ENCODE assay signal across 10 mouse cellular contexts in the genomic region with DNA sequence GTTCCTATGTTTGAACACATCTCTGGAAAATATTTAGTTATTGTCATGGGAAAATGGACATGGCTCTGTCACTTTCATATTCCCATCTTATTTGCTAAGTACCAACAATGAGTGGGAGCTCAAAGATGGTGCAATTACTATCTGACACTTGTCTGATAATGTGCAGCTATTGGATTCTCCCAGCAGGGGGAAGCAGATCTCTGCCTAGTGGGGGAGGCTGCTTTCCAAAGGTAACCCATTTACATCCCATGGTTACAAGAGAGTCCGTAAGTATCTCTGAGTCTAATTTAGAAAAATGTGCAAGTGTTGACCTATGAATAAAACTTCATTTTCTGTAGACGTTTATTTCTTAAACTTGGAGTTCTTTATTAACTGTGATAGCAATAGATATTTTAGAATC.
DNase-seq lines count a peak whose midpoint lies in the region; ATAC-seq and TF ChIP-seq lines count a peak whose summit lies in the region.
"Had no signal": no experiment of that assay in that cellular context is flagged by ENCODE, and none has a peak within 500 bp of the region (broad histone marks: within the 10 kb centered on the region; RNA-seq: fewer than 3 reads in every experiment).

No protein-coding gene starts in this region.

- no peak for DNase-seq in forebrain, embryonic 11.5 days (ENCODE audit: low spot score)
- DNase-seq in forebrain, embryonic 10.5 days (ENCODE audit: extremely low spot score, low spot score) = no peak
- no peak for DNase-seq in liver, embryonic 14.5 days (ENCODE audit: low read depth in 3 of 3, low spot score in 3 of 3)
- peak; percentile 38 for DNase-seq in embryo, embryonic 11 days
- DNase-seq in skeletal muscle tissue, adult 2 months (ENCODE audit: low read depth, low spot score) = peak; percentile 5
- DNase-seq in testis, postnatal 14 days (ENCODE audit: low spot score) = no peak
- DNase-seq in left cerebral cortex, postnatal 36 days (ENCODE audit: low spot score in 2 of 2) = no peak

- H3K9ac ChIP-seq in forebrain, embryonic 11.5 days (ENCODE audit: low read length) = no peak overlapping the region
- no peak overlapping the region for H3K9ac ChIP-seq in liver, embryonic 14.5 days (replicated peaks)
- H3K9ac ChIP-seq in liver, embryonic 12.5 days = no peak overlapping the region

- no peaks in the 10 kb centered on the region for H3K9me3 ChIP-seq in forebrain, embryonic 11.5 days (ENCODE audit: control insufficient read depth, low read length)
- H3K9me3 ChIP-seq in forebrain, embryonic 10.5 days = no peaks in the 10 kb centered on the region
- H3K9me3 ChIP-seq in liver, embryonic 14.5 days (ENCODE audit: control insufficient read depth, low read length) = no peaks in the 10 kb centered on the region
- H3K9me3 ChIP-seq in liver, embryonic 12.5 days (replicated peaks) = no peaks in the 10 kb centered on the region
- H3K9me3 ChIP-seq: megakaryocyte, embryonic 14.5 days had no signal

- no peak overlapping the region for H3K4me2 ChIP-seq in forebrain, embryonic 11.5 days (ENCODE audit: low read depth, low read length, severe bottlenecking)
- no peak overlapping the region for H3K4me2 ChIP-seq in liver, embryonic 14.5 days (ENCODE audit: low read depth)
- no peak overlapping the region for H3K4me2 ChIP-seq in liver, embryonic 12.5 days

- peak; percentile 38; the same call in 1 of the 2 replicates for TF ChIP-seq CTCF in liver, embryonic 14.5 days (IDR thresholded peaks at IDR 0.05; ENCODE audit: low read depth)

- WGBS in forebrain, embryonic 11.5 days = 66% methylated on average over 2 of the region's 2 CpGs
- 70% methylated on average over 2 of the region's 2 CpGs for WGBS in forebrain, embryonic 10.5 days
- WGBS in liver, embryonic 14.5 days (ENCODE audit: insufficient replicate concordance) = 35% methylated on average over 2 of the region's 2 CpGs
- 53% methylated on average over 2 of the region's 2 CpGs for WGBS in liver, embryonic 12.5 days (ENCODE audit: insufficient replicate concordance)

- no peaks in the 10 kb centered on the region for H3K27me3 ChIP-seq in forebrain, embryonic 11.5 days (ENCODE audit: control insufficient read depth, insufficient read depth, low read length)
- no peaks in the 10 kb centered on the region for H3K27me3 ChIP-seq in forebrain, embryonic 10.5 days (ENCODE audit: poor library complexity, severe bottlenecking)
- H3K27me3 ChIP-seq in liver, embryonic 14.5 days (ENCODE audit: control insufficient read depth, insufficient read depth, low read length) = no peaks in the 10 kb centered on the region
- H3K27me3 ChIP-seq in liver, embryonic 12.5 days (replicated peaks) = no peaks in the 10 kb centered on the region
- H3K27me3 ChIP-seq: megakaryocyte, embryonic 14.5 days had no signal

- no peak overlapping the region for H3K4me3 ChIP-seq in forebrain, embryonic 11.5 days (ENCODE audit: low read depth, low read length)
- no peak overlapping the region for H3K4me3 ChIP-seq in forebrain, embryonic 10.5 days
- H3K4me3 ChIP-seq in liver, embryonic 14.5 days (ENCODE audit: insufficient read depth in 1 of 2, low read depth in 2 of 2, low read length in 2 of 2) = no peak overlapping the region
- no peak overlapping the region for H3K4me3 ChIP-seq in liver, embryonic 12.5 days
- H3K4me3 ChIP-seq: megakaryocyte, embryonic 14.5 days had no signal

- intact Hi-C loops in left cerebral cortex, postnatal 36 days (cut with DNase I) = loop anchor here (5.0 kb wide), 1 partner anchor 101 kb away; no protein-coding TSS in a partner anchor

- H3K36me3 ChIP-seq in forebrain, embryonic 11.5 days (ENCODE audit: control insufficient read depth, insufficient read depth, low read length) = no peaks in the 10 kb centered on the region
- no peaks in the 10 kb centered on the region for H3K36me3 ChIP-seq in forebrain, embryonic 10.5 days (replicated peaks)
- H3K36me3 ChIP-seq in liver, embryonic 14.5 days (replicated peaks; ENCODE audit: control insufficient read depth, insufficient read depth, low read depth) = no peaks in the 10 kb centered on the region
- H3K36me3 ChIP-seq in liver, embryonic 12.5 days = no peaks in the 10 kb centered on the region

- no peaks in the 10 kb centered on the region for H3K4me1 ChIP-seq in forebrain, embryonic 11.5 days (replicated peaks; ENCODE audit: control insufficient read depth, insufficient read depth, low read length)
- H3K4me1 ChIP-seq in forebrain, embryonic 10.5 days = no peaks in the 10 kb centered on the region
- H3K4me1 ChIP-seq in liver, embryonic 14.5 days (replicated peaks; ENCODE audit: control insufficient read depth in 2 of 2, insufficient read depth in 2 of 2, low read length in 1 of 2) = no peaks in the 10 kb centered on the region
- H3K4me1 ChIP-seq in liver, embryonic 12.5 days = no peaks in the 10 kb centered on the region
- H3K4me1 ChIP-seq: megakaryocyte, embryonic 14.5 days had no signal

- no peak overlapping the region for H3K27ac ChIP-seq in forebrain, embryonic 11.5 days (ENCODE audit: low read depth, low read length)
- no peak overlapping the region for H3K27ac ChIP-seq in forebrain, embryonic 10.5 days
- H3K27ac ChIP-seq in liver, embryonic 14.5 days = no peak overlapping the region
- no peak overlapping the region for H3K27ac ChIP-seq in liver, embryonic 12.5 days

- ATAC-seq in forebrain, embryonic 11.5 days (replicated peaks; ENCODE audit: low FRiP score) = 0 out of 2 replicates have a peak, but pooled peaks have one; percentile 53
- no peak for ATAC-seq in liver, embryonic 14.5 days (ENCODE audit: insufficient read depth)
- ATAC-seq in liver, embryonic 12.5 days = no peak
- ATAC-seq: CD4-positive, CD25-positive, alpha-beta regulatory T cell, adult 4 months had no signal

- no peak for TF ChIP-seq EP300 in liver, embryonic 14.5 days (IDR thresholded peaks at IDR 0.05; ENCODE audit: low read depth)

Comparison
In these comparisons a context has a peak if more than half of its experiments do, and no peak if none do; other contexts are left out.
1. DNase-seq: peak in embryo, embryonic 11 days (single experiment) and skeletal muscle tissue, adult 2 months (single experiment); none in forebrain, embryonic 11.5 days (single experiment), forebrain, embryonic 10.5 days (single experiment), liver, embryonic 14.5 days (0 of 3), testis, postnatal 14 days (single experiment) and left cerebral cortex, postnatal 36 days (0 of 2).